Mouse (Mus musculus) monocyte, adult 5-6 weeks (primary cell): ENCODE measurements around the gene Myocd. TPM values are rescaled to one million over a fixed set of nuclear protein-coding genes. Genes with fewer than 3 reads are reported as not detected.

ENCODE experiments used
- ATAC-seq: fragments of 153-309, 156-312 bp; replicated peaks from 2 replicates; pipeline ENCODE4 v1.8.0; 2017; ENCODE audit warnings: mild to moderate bottlenecking; ENCODE audit not compliant: low TSS enrichment, insufficient number of reproducible peaks, severe bottlenecking, poor library complexity, low FRiP score
- total RNA-seq: library from RNA; stranded (forward); fragments of 200-1000, 200-491, 200-594 nt; gene quantifications from 3 replicates; pipeline ENCODE4 v1.2.3, GENCODE M21; 2017

Myocd gene
- total RNA-seq: not detected in 3 replicates

GRCm38 (mm10) chr11:65269851-65270473 lies at the start of gene Myocd:
Myocd (minus strand) TSS chr11:65269989.
- no peak for ATAC-seq

GRCm38 (mm10) chr11:65303824-65304223 lies 34.0 kb upstream of the Myocd start:
- no peak for ATAC-seq

- ATAC-seq: no peak
These were observed 24.5 kb upstream of the Myocd start for GRCm38 (mm10) chr11:65294128-65294833.

GRCm38 (mm10) chr11:65292994-65293393 lies 23.2 kb upstream of the Myocd start:
- no peak for ATAC-seq

GRCm38 (mm10) chr11:65287706-65288105 lies 17.9 kb upstream of the Myocd start:
- no peak for ATAC-seq

GRCm38 (mm10) chr11:65286211-65286610 lies 16.4 kb upstream of the Myocd start:
- ATAC-seq: no peak

GRCm38 (mm10) chr11:65275441-65275840 lies 5.7 kb upstream of the Myocd start:
- no peak for ATAC-seq

- no peak for ATAC-seq
These were observed 1.2 kb upstream of the Myocd start for GRCm38 (mm10) chr11:65271000-65271399.

GRCm38 (mm10) chr11:65268310-65268709 lies 1.5 kb downstream of the Myocd start:
- no peak for ATAC-seq

GRCm38 (mm10) chr11:65263466-65263865 lies 6.3 kb downstream of the Myocd start:
- ATAC-seq: no peak

- ATAC-seq: no peak
These were observed 10.8 kb downstream of the Myocd start for GRCm38 (mm10) chr11:65258997-65259396.

GRCm38 (mm10) chr11:65256143-65256542 lies 13.6 kb downstream of the Myocd start:
- no peak for ATAC-seq

- no peak for ATAC-seq
These were observed 14.2 kb downstream of the Myocd start for GRCm38 (mm10) chr11:65255564-65255963.

GRCm38 (mm10) chr11:65250366-65250765 lies 19.4 kb downstream of the Myocd start:
- ATAC-seq: no peak

GRCm38 (mm10) chr11:65246301-65247054 lies 23.3 kb downstream of the Myocd start:
- no peak for ATAC-seq

- no peak for ATAC-seq
These were observed 26.2 kb downstream of the Myocd start for GRCm38 (mm10) chr11:65243593-65243992.

GRCm38 (mm10) chr11:65240521-65240920 lies 29.3 kb downstream of the Myocd start:
- ATAC-seq: no peak

GRCm38 (mm10) chr11:65237896-65238295 lies 31.9 kb downstream of the Myocd start:
- ATAC-seq: no peak

GRCm38 (mm10) chr11:65236907-65237306 lies 32.9 kb downstream of the Myocd start:
- no peak for ATAC-seq

- no peak for ATAC-seq
These were observed 34.4 kb downstream of the Myocd start for GRCm38 (mm10) chr11:65235374-65235773.
